Mouse (Mus musculus) lung, postnatal 0 days (tissue): Measurements from ENCODE around the gene Hoxb5.

ENCODE experiments used
- CTCF ChIP-seq: IDR thresholded peaks from 2 replicates; pipeline ENCODE4 v1.5.1; 2016; ENCODE audit warnings: antibody characterized with exemption, mild to moderate bottlenecking
- EP300 ChIP-seq: IDR thresholded peaks from 2 replicates; pipeline ENCODE4 v1.6.1; 2016; ENCODE audit warnings: antibody characterized with exemption, mild to moderate bottlenecking, control low read depth

DNA sequence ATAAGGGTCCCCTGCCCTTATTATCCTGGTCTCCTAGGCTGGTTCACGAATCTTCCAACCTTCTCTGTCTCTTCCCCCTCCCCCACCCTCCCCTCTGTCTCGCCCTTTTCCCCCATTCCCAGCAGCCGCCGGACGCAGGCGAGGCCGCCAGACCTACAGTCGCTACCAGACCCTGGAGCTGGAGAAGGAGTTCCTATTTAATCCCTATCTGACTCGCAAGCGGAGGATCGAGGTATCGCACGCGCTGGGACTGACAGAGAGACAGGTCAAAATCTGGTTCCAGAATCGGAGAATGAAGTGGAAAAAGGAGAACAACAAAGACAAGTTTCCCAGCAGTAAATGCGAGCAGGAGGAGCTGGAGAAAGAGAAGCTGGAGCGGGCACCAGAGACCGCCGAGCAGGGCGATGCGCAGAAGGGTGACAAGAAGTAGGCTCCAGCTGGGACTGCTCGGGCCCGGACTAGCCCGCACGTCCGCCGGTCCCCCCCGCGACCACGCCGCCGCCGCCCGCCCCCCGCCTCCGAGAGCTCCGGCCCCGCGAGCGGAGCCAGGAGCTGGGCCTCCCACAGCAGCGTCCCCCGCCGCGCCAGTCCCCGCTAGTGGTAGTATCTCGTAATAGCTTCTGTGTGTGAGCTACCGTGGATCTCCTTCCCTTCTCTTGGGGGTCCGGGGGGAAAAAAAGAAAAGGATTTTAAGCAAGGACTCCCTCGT lies 18.9 kb upstream of the Hoxb5 start:
- TF ChIP-seq CTCF = peak; percentile 49
- TF ChIP-seq EP300 = no peak
